Mouse (Mus musculus) testis, adult 2 months (tissue): ENCODE measurements around the gene Ccdc105. TPM values are rescaled to one million over a fixed set of nuclear protein-coding genes. Genes with fewer than 3 reads are reported as not detected.

Source experiments
- H3K27ac ChIP-seq: fragments of 200-500 bp; 2 replicates; pipeline ENCODE4 v1.5.1; 2012; ENCODE audit warnings: low read depth, low read length; ENCODE audit not compliant: control insufficient read depth, insufficient read depth
- H3K27me3 ChIP-seq: fragments of 200-500 bp; 2 replicates; pipeline ENCODE4 v1.6.1; 2012; ENCODE audit warnings: mild to moderate bottlenecking, low read length, moderate library complexity; ENCODE audit not compliant: control insufficient read depth, insufficient read depth
- H3K36me3 ChIP-seq: fragments of 200-500 bp; 2 replicates; pipeline ENCODE4 v1.6.1; 2012; ENCODE audit warnings: mild to moderate bottlenecking, low read length; ENCODE audit not compliant: control insufficient read depth, insufficient read depth
- H3K4me1 ChIP-seq: fragments of 200-500 bp; 2 replicates; pipeline ENCODE4 v1.6.1; 2012; ENCODE audit warnings: low read length; ENCODE audit not compliant: control insufficient read depth, insufficient read depth
- H3K4me3 ChIP-seq: fragments of 200-500 bp; 2 replicates; pipeline ENCODE4 v1.5.1; 2012; ENCODE audit warnings: low read depth, mild to moderate bottlenecking, low read length, moderate library complexity, mixed read lengths; ENCODE audit not compliant: control insufficient read depth
- CTCF ChIP-seq: fragments of 200-500 bp; IDR thresholded peaks from 2 replicates; pipeline ENCODE4 v1.5.1; 2012; ENCODE audit warnings: low read depth, mild to moderate bottlenecking, inconsistent platforms, low read length, moderate library complexity; ENCODE audit not compliant: control insufficient read depth, insufficient read depth, insufficient replicate concordance
- POLR2A ChIP-seq: fragments of 200-500 bp; IDR thresholded peaks from 2 replicates; pipeline ENCODE4 v1.6.1; 2012; ENCODE audit warnings: low read depth, mild to moderate bottlenecking, inconsistent platforms, low read length, moderate library complexity; ENCODE audit not compliant: control insufficient read depth
- polyA plus RNA-seq: library from polyadenylated mRNA; depleted of rRNA; stranded (reverse); fragments of >200 nt; gene quantifications from 2 replicates; pipeline ENCODE4 v1.2.3, GENCODE M21; 2012

Gene Ccdc105
- polyA plus RNA-seq, 1 experiment = 93.9 TPM

DNA sequence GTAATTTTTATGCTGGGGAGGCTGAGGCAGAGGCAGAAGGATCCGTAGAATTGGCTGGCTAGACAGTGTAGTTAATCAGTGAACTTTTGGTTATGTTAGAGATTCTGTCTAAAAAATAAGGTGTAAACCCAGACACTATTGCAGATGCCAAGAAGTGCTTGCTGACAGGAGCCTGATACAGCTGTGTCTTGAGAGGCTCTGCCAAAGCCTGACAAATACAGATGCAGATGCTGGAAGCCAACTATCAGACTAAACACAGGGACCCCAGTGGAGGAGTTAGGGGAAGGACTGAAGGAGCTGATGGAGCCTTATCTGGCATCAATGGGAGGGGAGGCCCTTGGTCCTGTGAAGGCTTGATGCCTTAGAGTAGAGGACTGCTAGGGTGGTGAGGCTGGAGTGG, 12.7 kb upstream of the Ccdc105 start:
- TF ChIP-seq CTCF (no peak), POLR2A (no peak)
- Histone ChIP-seq H3K27ac (no peak overlapping the region), H3K27me3 (no peaks in the 10 kb centered on the region), H3K36me3 (no peaks in the 10 kb centered on the region), H3K4me3 (no peak overlapping the region), H3K4me1 (0 out of 2 replicates have a peak, but pooled peaks cover 3% of the 10 kb centered on the region)

DNA sequence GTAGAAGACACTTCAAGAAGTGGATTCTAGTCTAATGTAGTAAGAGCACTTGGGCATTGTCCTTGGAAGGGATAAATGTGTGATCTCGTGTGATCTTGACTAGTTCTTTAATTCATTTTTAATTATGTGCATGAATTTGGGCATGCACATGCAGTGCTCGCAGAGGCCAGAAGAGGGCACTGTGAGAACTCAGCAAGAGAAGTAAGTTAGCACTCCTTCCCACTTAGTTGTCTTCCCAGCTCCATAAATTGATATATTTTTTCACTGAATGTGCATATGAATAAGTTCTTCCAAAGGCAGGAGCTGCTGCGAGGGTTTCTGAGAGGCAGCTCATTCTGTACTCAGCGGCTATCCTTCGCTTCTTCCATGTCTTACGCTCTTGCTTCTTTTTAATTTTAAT, 3.2 kb upstream of the Ccdc105 start:
- Histone ChIP-seq H3K4me3 (no peak overlapping the region), H3K4me1 (peaks cover 7% of the 10 kb centered on the region), H3K27me3 (no peaks in the 10 kb centered on the region), H3K36me3 (no peaks in the 10 kb centered on the region), H3K27ac (no peak overlapping the region)
- TF ChIP-seq POLR2A (no peak), CTCF (peak; percentile 42; the same call in 1 of the 2 replicates)

DNA sequence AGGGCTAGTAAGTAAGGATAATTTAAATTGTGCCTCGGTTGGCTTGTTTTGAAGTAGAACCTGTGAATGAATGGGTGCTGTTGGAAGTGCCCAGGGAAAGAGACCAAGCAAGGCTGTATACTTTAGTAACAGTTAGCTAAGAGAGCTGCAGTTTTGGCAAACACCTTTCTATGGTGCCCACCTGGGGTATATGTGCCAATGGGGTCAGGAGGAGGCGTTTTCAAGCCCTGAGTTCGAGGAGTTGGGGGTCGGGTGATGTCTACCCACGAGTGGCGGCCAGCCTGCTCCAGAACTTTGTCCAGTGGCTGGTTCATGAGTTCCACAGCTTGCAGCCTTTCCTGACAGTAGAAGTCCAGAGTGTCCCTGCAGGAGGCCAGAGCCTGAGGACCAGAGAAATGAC, 3.9 kb downstream of the Ccdc105 start:
- no peak for TF ChIP-seq POLR2A
- TF ChIP-seq CTCF = no peak
- H3K36me3 ChIP-seq = no peaks in the 10 kb centered on the region
- H3K4me1 ChIP-seq = peaks cover 19% of the 10 kb centered on the region
- no peak overlapping the region for H3K27ac ChIP-seq
- H3K4me3 ChIP-seq = peak overlapping the region; percentile 36
- no peaks in the 10 kb centered on the region for H3K27me3 ChIP-seq

DNA sequence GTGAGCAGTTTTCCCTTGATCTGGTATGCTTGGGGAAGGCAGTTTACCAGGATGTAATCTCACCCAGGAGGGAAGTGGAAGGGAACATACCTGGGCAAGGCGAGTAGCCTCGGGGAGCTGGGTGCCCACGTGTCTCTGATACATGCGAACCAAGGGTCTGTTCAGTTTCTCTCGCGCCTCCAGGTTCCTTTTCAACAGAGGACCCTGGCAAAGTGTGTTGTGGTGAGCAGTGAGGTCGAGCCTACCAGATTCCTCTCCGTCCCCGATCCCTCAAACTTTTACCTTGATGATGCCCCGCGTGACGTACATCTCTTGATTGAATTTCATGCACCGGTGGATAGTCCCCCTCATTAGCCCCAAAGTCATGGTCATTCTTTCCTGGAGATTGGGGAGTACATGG, 4.7 kb downstream of the Ccdc105 start:
- H3K4me3 ChIP-seq = peak overlapping the region; percentile 36
- no peaks in the 10 kb centered on the region for H3K27me3 ChIP-seq
- no peak for TF ChIP-seq POLR2A
- no peaks in the 10 kb centered on the region for H3K36me3 ChIP-seq
- peaks cover 19% of the 10 kb centered on the region for H3K4me1 ChIP-seq
- H3K27ac ChIP-seq = no peak overlapping the region

DNA sequence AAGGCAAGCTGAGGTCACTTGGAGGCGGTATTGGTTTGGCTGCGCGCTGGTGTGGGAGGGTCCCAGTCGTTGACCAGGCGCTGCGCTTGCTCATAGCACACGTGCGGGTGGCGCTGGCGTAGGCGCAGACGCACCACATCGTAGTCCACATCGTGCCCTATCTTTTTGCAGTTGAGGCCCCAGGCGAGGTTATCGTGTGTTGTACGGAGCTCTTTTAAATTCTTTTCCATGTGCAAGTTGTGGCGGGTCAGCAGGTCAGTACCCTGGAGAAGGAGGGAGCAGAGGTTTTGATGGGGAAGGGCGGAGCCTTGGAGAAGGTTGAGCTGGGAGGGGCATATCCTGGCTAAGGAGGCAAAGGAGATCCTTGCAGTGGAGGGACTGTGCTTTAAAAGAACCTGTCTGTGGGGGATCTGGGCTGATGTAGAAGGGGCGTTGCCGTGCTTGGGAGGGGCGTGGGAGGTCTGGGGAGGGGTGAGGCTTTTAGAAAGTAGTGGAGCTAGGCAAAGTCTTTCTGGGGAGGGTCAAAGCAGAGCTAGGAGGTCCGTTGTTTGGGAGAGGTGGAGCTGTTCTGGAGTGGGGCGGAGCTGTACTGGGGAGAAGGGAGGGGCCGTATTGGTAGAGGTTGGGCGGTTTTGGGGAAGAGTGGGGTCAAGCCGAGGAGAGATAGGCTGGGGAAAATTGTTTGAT, 5.7 kb downstream of the Ccdc105 start:
- no peaks in the 10 kb centered on the region for H3K36me3 ChIP-seq
- H3K27me3 ChIP-seq = no peaks in the 10 kb centered on the region
- no peak overlapping the region for H3K4me3 ChIP-seq
- peaks cover 18% of the 10 kb centered on the region for H3K4me1 ChIP-seq
- TF ChIP-seq POLR2A (no peak), CTCF (no peak)
- H3K27ac ChIP-seq = no peak overlapping the region

DNA sequence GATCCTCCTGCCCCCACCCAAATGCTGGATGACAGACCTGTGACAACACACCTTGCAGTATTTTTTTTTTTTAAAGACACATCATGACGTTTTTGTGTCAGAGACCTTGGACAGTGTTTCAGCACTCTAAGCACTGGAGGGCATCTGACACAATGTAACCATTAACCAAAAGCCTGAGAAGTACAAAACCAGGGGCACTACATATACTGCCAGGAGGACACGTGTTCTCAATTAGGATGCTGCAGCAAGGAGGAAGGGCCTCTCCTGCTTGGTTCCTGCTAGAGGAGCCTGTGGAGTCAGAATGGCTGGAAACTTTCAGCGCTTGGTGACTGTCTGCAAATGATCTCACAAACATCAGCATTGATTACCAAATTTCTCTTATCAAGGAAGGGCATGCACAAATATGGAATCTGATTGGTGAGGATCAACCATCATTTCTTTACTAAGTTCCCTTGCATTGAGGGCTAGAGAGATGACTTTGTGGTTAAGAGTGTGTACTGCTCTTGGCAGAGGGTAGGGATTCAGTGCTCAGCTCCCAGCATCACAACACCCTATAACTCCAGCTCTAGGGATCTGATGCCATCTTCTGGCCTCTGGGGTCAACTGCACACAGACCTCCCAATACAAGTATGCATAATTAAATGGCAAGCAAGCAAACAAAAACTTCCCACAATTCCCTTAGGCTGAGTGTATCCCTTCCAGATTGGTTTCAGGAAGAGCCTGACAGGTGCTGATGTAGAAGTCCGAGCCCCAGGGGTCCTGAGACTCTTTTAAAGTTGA, 7.2 kb downstream of the Ccdc105 start:
- no peak for TF ChIP-seq CTCF
- no peak for TF ChIP-seq POLR2A
- H3K27me3 ChIP-seq = no peaks in the 10 kb centered on the region
- H3K4me1 ChIP-seq = peaks cover 13% of the 10 kb centered on the region
- no peak overlapping the region for H3K27ac ChIP-seq
- H3K36me3 ChIP-seq = no peaks in the 10 kb centered on the region
- H3K4me3 ChIP-seq = no peak overlapping the region

DNA sequence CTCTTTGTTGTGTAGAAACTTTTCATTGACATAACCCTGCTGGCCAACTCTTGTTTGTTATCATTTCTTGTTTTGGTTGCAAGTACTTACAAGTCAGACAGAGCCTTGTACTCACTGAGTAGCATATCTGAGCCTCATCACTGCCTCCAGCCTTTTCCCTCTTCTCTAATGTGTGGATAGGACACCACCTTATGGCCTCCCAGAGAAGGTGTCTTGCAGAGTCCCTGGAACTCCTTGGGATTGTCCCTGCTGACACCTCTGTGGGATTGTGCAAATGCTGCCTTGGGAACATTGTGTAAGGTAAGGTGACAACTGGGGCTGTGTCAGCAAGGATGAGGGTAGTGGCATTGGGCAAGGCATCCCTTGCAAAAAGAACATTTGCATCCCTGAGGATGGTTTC, 9.1 kb downstream of the Ccdc105 start:
- Histone ChIP-seq H3K4me1 (peaks cover 10% of the 10 kb centered on the region), H3K4me3 (no peak overlapping the region), H3K36me3 (no peaks in the 10 kb centered on the region), H3K27me3 (no peaks in the 10 kb centered on the region), H3K27ac (no peak overlapping the region)
- no peak for TF ChIP-seq POLR2A
- no peak for TF ChIP-seq CTCF

DNA sequence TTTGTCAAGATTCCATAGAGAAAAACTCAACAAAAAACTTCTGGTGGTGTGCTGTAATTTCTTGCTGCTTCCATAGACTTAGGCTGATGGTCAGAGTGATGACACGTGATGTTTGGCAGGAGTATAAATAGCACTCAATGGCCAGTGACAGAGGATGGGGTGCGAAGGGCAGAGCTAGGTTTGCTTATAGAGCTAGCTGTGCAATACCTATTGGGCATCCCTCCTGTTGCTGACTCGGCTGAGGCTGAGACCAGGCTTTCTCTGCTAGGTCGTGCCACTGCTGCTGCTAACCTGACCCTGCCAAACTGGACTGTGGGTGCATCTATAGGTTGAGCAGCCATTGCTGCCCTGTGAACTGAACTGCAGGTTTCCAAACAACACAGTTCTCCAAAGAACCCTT, 13.0 kb downstream of the Ccdc105 start:
- TF ChIP-seq CTCF (no peak), POLR2A (no peak)
- Histone ChIP-seq H3K4me1 (no peaks in the 10 kb centered on the region), H3K4me3 (no peak overlapping the region), H3K27me3 (no peaks in the 10 kb centered on the region), H3K36me3 (no peaks in the 10 kb centered on the region), H3K27ac (no peak overlapping the region)
